Mouse (Mus musculus) lung, adult 2 months (tissue): Measurements from ENCODE around the gene Nog. TPM values are rescaled to one million over a fixed set of nuclear protein-coding genes. Genes with fewer than 3 reads are reported as not detected.

ENCODE experiments used
- DNase-seq: peaks from one replicate; pipeline ENCODE4 v3.0.0; 2022
- H3K4me1 ChIP-seq: fragments of 200-500 bp; 2 replicates; pipeline ENCODE4 v1.6.1; 2011; ENCODE audit warnings: low read length; ENCODE audit not compliant: control insufficient read depth, insufficient read depth
- H3K4me3 ChIP-seq: fragments of 200-500 bp; replicated peaks from 2 replicates; pipeline ENCODE3; 2011; ENCODE audit warnings: low read depth, mild to moderate bottlenecking, control low read depth, low read length; ENCODE audit errors: extremely low read depth
- CTCF ChIP-seq: fragments of 200-500 bp; IDR thresholded peaks from 2 replicates; pipeline ENCODE4 v1.5.1; 2011; ENCODE audit warnings: mild to moderate bottlenecking, low read length, control low read depth; ENCODE audit not compliant: insufficient read depth
- POLR2A ChIP-seq: fragments of 200-500 bp; IDR thresholded peaks from 2 replicates; pipeline ENCODE4 v1.6.1; 2011; ENCODE audit warnings: low read depth, mild to moderate bottlenecking, control low read depth, low read length, borderline replicate concordance; ENCODE audit errors: extremely low read depth
- WGBS: fragments of 180-500 bp; shearing (Covaris S2); methylation state at CpG from one replicate; pipeline ENCODE4 v1.1.7; 2018; 5-methylcytosine and 5-hydroxymethylcytosine counted together
- polyA plus RNA-seq: library from polyadenylated mRNA; depleted of rRNA; stranded (reverse); fragments of >200 nt; gene quantifications from 2 replicates; pipeline ENCODE4 v1.2.3, GENCODE M21; 2012; rRNA removed

Nog gene
- 0.49 and 0.71 TPM in 2 replicates for polyA plus RNA-seq

DNA sequence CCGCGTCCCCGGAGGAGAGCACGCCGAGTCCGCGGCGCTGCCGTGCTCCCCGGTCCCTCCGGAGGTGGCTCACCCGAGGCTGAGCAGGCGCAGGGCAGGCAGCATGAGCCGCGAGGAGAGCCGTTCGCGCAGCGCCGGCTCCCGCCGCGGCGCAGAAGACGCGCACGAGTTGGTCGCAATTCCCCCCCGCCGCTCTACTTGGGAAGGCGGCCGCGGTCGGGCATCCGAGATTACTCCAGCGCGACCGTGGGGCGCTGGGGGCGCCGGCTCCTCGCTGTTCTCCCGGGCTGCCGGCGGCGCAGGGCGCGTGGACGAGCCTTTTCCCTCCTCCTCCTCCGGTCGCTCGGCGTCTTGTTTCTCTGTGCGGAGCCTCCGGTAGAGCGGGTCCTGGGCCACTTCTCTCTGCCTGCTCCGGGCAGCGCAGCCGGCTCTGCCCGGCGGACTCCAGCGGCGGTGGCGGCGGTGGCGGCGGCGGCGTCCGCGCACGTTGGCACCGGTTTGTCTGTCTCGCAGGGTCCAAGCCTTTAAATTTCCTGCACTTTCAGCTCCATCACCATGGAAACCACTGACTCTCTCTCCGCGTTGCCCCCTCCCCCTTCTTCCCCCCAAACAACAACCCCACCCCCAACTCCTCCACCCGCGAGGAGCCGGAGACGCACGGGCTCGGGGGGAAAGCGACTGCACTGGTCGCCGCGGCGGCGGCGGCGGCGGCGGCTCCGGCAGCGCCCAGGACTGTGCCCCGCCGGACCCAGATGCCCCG is at the start of gene Nog:
Nog (minus strand) TSS at position 277 of the 760 bp plus-strand sequence.
- Histone ChIP-seq H3K4me3 (peak within 1 kb of the TSS; percentile 32), H3K4me1 (peaks cover 10% of the 10 kb centered on the region)
- DNase-seq, result peak; percentile 33
- WGBS, result under 1% methylated on average over 95 of the region's 97 CpGs
- TF ChIP-seq POLR2A, result no peak
- TF ChIP-seq CTCF, result no peak

DNA sequence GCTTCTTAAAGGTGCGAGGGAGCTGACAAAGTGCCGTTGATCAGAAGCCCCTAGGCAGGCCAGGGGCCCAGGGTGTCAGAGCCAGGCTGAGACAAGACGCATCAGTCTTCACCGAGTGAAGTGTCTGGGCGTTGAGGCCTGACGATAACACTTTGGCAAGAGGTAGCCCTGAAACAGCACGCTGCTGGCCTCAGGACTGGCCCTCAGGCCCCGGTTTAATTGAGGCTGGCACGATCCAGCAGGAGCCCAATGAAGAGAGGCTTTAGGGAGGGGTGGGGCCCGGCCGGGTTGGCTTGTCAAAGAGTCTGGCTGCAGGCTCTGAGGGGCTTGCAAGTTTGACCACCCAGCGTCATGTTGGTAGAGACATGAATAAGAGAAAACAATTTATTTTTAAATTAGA is 38.1 kb upstream of the Nog start:
- no peak for DNase-seq
- Histone ChIP-seq H3K4me3 (no peak overlapping the region), H3K4me1 (no peaks in the 10 kb centered on the region)
- 40% methylated on average over 12 of the region's 12 CpGs for whole genome bisulfite sequencing
- TF ChIP-seq CTCF, result no peak

DNA sequence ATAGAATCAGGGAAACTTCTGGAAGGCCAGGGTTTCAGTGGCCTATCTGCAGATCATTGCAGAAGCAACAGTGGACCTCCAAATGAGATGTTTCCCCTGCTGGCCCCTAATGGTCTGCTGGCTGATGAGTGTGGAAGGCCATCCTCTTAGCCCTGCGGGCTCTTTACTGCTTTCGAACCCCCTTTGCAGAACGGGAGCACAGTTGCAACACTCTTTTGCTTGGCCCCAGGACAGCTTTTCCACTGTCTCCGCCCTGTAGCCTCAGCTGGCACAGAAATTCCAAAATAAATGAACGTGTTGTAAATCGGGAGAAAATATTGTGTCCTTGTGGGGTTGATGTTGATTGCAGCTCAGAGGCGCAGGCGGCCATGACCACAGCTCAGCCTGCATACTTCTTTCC is 37.7 kb upstream of the Nog start:
- no peaks in the 10 kb centered on the region for H3K4me1 ChIP-seq
- DNase-seq, result no peak
- WGBS, result 59% methylated on average over 8 of the region's 8 CpGs

DNA sequence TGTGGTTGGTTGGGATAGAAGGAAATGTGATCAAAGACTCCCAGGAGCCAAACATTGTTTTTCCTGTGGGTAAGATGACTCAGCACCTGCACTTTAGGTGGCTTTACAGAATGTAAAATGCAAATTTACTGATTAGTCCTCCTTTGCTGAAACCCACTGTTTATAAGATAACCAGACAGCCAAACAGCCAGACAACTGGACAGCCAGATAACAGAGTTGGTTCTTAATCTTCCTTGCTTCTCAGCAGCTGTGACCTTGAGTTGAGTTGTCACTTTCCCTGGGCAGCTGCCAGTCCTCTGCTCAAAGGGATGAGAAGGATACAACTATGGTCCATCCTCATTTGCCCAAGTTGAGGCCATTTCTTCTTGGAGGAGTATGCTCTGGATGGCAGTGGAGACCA is 35.8 kb upstream of the Nog start:
- TF ChIP-seq CTCF (no peak), POLR2A (no peak)
- no peak for DNase-seq

More for the DNA sequence above, 37.7 kb upstream of the Nog start:
- no peak overlapping the region for H3K4me3 ChIP-seq
- no peak for TF ChIP-seq CTCF
- no peak for TF ChIP-seq POLR2A

DNA sequence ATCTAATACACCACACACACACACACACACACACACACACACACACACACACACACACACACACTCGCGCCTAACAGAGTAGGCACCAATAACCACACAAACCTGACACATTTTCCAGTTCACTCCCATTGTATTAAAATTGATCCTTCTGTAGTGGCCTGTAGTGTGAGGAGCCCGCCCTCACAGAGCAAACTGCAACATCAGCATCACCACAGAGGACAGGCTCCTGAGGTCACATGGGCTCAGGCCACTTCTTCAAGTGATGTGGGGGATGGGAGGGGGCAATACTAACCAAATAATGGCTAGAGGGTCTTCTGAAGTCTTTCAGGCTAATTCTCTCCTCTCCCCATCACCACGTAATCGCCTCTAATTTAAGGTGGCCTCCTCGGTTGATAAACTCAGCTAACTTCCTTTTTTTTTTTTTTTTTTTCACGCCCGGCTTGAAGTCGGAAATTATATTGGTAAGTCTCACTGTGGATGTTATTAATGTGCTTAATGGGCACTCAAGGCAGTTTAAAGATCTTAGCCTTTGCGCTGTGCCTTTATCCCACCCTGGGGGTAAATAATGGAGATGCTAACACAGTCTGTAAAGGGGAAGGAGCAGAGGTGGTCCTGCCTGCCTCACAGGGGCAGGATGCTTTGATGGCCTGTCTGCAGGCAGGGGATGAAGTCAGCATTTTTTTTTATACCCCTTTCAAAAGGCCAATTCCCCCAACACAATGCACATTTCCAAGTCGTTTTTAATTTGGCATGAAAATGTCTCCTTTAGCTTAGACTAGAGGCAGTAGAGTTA is 25.2 kb upstream of the Nog start:
- 50% methylated on average over 11 of the region's 11 CpGs for WGBS
- H3K4me3 ChIP-seq, result no peak overlapping the region
- DNase-seq, result no peak
- TF ChIP-seq POLR2A (no peak), CTCF (no peak)
- peaks cover 5% of the 10 kb centered on the region; the same call in 1 of the 2 replicates for H3K4me1 ChIP-seq

More for the DNA sequence above, 35.8 kb upstream of the Nog start:
- no peak overlapping the region for H3K4me3 ChIP-seq
- no peaks in the 10 kb centered on the region for H3K4me1 ChIP-seq

DNA sequence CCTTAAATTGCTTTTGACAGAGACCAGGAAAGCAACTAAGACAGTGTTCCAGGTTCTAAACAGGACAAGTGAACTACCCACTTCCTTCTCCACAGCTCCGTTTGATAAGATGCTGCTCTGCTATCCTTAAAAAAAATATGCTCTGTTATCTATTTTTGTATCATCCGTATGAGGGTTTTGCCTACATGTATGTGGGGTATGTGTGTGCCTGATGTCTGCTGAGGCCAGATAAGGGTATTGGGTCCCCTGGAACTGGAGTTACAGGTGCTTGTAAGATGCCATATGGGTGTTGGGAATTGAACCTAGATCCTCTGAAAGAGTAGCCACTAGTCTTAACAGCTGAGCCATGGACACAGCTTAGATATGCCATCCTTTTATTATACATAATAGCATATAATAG is 19.6 kb upstream of the Nog start:
- no peak for TF ChIP-seq POLR2A
- no peak for TF ChIP-seq CTCF
- Histone ChIP-seq H3K4me1 (peaks cover 2% of the 10 kb centered on the region; the same call in 1 of the 2 replicates), H3K4me3 (no peak overlapping the region)
- no peak for DNase-seq
- WGBS, result 84% methylated on average over 2 of the region's 2 CpGs

DNA sequence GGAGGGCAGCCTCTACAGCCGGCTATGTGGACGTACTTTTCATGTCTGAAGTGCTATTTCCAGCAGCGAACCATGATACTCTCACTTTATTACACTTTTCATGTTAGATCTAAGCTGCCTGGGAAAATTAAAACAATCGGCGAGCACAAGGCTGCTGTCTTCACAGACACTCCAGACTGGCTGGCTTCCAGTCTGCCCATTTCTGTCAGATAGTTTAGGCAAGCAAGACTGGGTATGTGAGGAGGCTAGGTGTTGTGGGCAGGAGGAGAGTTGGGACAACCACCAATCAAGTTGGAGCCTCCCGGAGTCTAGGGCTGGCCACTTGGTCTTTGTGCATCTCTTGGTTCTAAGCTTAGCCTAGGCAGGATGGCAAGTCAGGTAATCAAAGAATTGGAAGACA is 17.5 kb upstream of the Nog start:
- 50% methylated on average over 6 of the region's 6 CpGs for WGBS
- no peaks in the 10 kb centered on the region for H3K4me1 ChIP-seq
- TF ChIP-seq POLR2A (no peak), CTCF (no peak)

DNA sequence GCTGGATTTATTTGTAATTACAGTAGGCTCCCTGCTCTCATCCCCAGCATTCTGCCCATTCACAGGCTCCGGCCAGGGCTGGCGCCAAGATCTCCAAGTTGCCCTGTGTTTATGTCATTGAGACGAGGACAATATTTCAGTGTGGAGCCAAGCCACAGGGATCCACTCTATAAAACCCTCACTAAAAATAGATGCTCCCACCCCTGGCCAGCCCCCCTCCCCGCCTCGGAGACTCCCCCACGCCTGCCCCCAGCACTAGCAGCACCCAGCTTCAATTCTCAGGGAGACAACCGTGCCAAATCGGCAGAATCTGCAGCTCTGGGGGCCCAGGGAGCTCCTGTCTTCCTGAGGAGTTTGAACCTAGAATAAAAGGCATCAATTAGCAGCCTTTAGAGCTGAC is 16.2 kb upstream of the Nog start:
- 33% methylated on average over 8 of the region's 8 CpGs for WGBS

More for the DNA sequence above, 17.5 kb upstream of the Nog start:
- no peak overlapping the region for H3K4me3 ChIP-seq
- no peak for DNase-seq

DNA sequence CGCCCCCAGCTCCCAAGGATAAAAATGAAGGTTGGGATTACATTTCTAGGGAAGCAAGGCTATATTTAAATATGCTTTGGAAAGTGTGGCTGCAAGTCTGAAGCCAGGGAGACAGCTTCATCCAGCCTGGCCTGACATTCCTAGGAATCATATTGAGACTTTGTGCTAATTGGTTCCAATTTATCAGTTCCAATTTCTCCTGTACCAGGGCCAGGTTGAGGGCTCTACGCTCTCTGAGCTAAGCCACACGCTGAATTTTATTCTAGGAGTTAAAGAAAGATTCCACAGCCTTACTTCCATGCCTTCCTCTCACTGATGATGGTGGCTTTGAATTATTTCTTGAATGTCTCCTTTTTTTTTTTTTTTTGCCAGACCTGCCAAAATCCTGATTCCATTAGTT is 15.6 kb upstream of the Nog start:
- DNase-seq, result no peak
- TF ChIP-seq CTCF (no peak), POLR2A (no peak)
- Histone ChIP-seq H3K4me1 (no peaks in the 10 kb centered on the region), H3K4me3 (no peak overlapping the region)
- 69% methylated on average over 3 of the region's 3 CpGs for WGBS

More for the DNA sequence above, 16.2 kb upstream of the Nog start:
- Histone ChIP-seq H3K4me3 (no peak overlapping the region), H3K4me1 (no peaks in the 10 kb centered on the region)
- no peak for DNase-seq
- no peak for TF ChIP-seq CTCF
- TF ChIP-seq POLR2A, result no peak
